Mouse (Mus musculus) myocyte (in vitro differentiated cells): ENCODE data around the gene Sipa1l2. TPM values are rescaled to one million over a fixed set of nuclear protein-coding genes. Genes with fewer than 3 reads are reported as not detected.

Experiments used
- H3K27me3 ChIP-seq: one replicate; pipeline ENCODE4 v1.6.1; 2011; ENCODE audit not compliant: control insufficient read depth, insufficient read depth, insufficient read length
- H3K36me3 ChIP-seq: one replicate; pipeline ENCODE4 v1.6.1; 2011; ENCODE audit not compliant: control insufficient read depth, insufficient read depth
- H3K4me2 ChIP-seq: one replicate; pipeline ENCODE4 v1.6.1; 2011; ENCODE audit warnings: low read depth, control low read depth
- H3K4me3 ChIP-seq: one replicate; pipeline ENCODE4 v1.5.1; 2011; ENCODE audit warnings: mild to moderate bottlenecking, control low read depth, moderate library complexity
- H3K79me2 ChIP-seq: one replicate; pipeline ENCODE4 v1.6.1; 2011; ENCODE audit not compliant: control insufficient read depth, insufficient read depth
- H3ac ChIP-seq: one replicate; pipeline ENCODE4 v1.6.1; 2011; ENCODE audit not compliant: control insufficient read depth, insufficient read length
- CEBPB ChIP-seq: IDR thresholded peaks from 2 replicates; pipeline ENCODE4 v1.6.1; 2011; ENCODE audit warnings: mild to moderate bottlenecking, moderate library complexity; ENCODE audit not compliant: poor library complexity, insufficient read depth, severe bottlenecking
- E2F4 ChIP-seq: IDR thresholded peaks from one replicate; pipeline ENCODE4 v1.6.1; 2011; ENCODE audit warnings: mild to moderate bottlenecking, control low read depth, moderate library complexity; ENCODE audit not compliant: insufficient read depth
- MAX ChIP-seq: IDR thresholded peaks from one replicate; pipeline ENCODE4 v1.6.1; 2011; ENCODE audit warnings: low read depth, mild to moderate bottlenecking, control low read depth
- MYOD1 ChIP-seq, 3 experiments: IDR thresholded peaks; one replicate each; pipeline ENCODE4 v1.6.1; 2011; ENCODE audit warnings: control low read depth in 2 of 3, low read depth in 2 of 3, mild to moderate bottlenecking in 2 of 3, moderate library complexity in 1 of 3; ENCODE audit not compliant: insufficient read length in 2 of 3, control insufficient read depth in 1 of 3
- MYOG ChIP-seq, 3 experiments: IDR thresholded peaks; one replicate each; pipeline ENCODE4 v1.6.1; 2011; ENCODE audit warnings: control low read depth in 2 of 3, low read depth in 2 of 3, mild to moderate bottlenecking in 2 of 3; ENCODE audit not compliant: insufficient read length in 2 of 3, control insufficient read depth in 1 of 3, insufficient read depth in 1 of 3
- POLR2A ChIP-seq: IDR thresholded peaks from one replicate; pipeline ENCODE4 v1.6.1; 2011; ENCODE audit warnings: low read depth, mild to moderate bottlenecking, control low read depth, moderate library complexity; ENCODE audit not compliant: insufficient read length
- POLR2AphosphoS2 ChIP-seq: IDR thresholded peaks from one replicate; pipeline ENCODE4 v1.6.1; 2011; ENCODE audit warnings: low read depth, control low read depth; ENCODE audit not compliant: insufficient read length
- REST ChIP-seq: IDR thresholded peaks from one replicate; pipeline ENCODE4 v1.6.1; 2011; ENCODE audit warnings: mild to moderate bottlenecking, control low read depth, moderate library complexity; ENCODE audit not compliant: insufficient read depth, insufficient read length
- SRF ChIP-seq: IDR thresholded peaks from one replicate; pipeline ENCODE4 v1.6.1; 2011; ENCODE audit warnings: low read depth; ENCODE audit not compliant: control insufficient read depth, insufficient read length
- TCF12 ChIP-seq: IDR thresholded peaks from one replicate; pipeline ENCODE4 v1.6.1; 2011; ENCODE audit warnings: mild to moderate bottlenecking, control low read depth; ENCODE audit not compliant: poor library complexity, insufficient read depth, severe bottlenecking
- TCF3 ChIP-seq: IDR thresholded peaks from one replicate; pipeline ENCODE4 v1.6.1; 2011; ENCODE audit warnings: low read depth, control low read depth; ENCODE audit not compliant: insufficient read length
- USF1 ChIP-seq: IDR thresholded peaks from one replicate; pipeline ENCODE4 v1.6.1; 2011; ENCODE audit warnings: low read depth, mild to moderate bottlenecking, control low read depth, moderate library complexity
- polyA plus RNA-seq: library from polyadenylated mRNA; unstranded; fragments of >200 nt; fragmentation: generic; extraction: Trizol; gene quantifications from one replicate; pipeline ENCODE4 v1.2.1, GENCODE M21; 2012; ENCODE audit warnings: missing spikeins

Gene Sipa1l2
- polyA plus RNA-seq, 1 experiment = 16.2 TPM

GRCm38 (mm10) chr8:125595571-125596508 is 26.2 kb upstream of the Sipa1l2 start:
- H3K4me3 ChIP-seq = no peak overlapping the region
- H3ac ChIP-seq = no peak overlapping the region
- no peaks in the 10 kb centered on the region for H3K27me3 ChIP-seq
- no peak for TF ChIP-seq TCF3
- no peak for TF ChIP-seq TCF12
- TF ChIP-seq MAX = no peak
- TF ChIP-seq MYOD1 (IDR thresholded peaks at IDR 0.05; ENCODE audit: control insufficient read depth in 1 of 3, insufficient read length in 2 of 3, low read depth in 2 of 3) = peak in 1 of 3 experiments; percentile 13
- peak in 1 of 3 experiments; percentile 24 for TF ChIP-seq MYOG (IDR thresholded peaks at IDR 0.05; ENCODE audit: control insufficient read depth in 1 of 3, insufficient read depth in 1 of 3, insufficient read length in 2 of 3, low read depth in 2 of 3)
- TF ChIP-seq POLR2AphosphoS2 = no peak
- no peak for TF ChIP-seq CEBPB
- TF ChIP-seq USF1 = no peak
- TF ChIP-seq POLR2A = no peak
- no peak for TF ChIP-seq E2F4
- TF ChIP-seq SRF = no peak
- no peak for TF ChIP-seq REST
- no peaks in the 10 kb centered on the region for H3K36me3 ChIP-seq
- H3K79me2 ChIP-seq = no peaks in the 10 kb centered on the region
- peak overlapping the region; percentile 84 for H3K4me2 ChIP-seq

DNA sequence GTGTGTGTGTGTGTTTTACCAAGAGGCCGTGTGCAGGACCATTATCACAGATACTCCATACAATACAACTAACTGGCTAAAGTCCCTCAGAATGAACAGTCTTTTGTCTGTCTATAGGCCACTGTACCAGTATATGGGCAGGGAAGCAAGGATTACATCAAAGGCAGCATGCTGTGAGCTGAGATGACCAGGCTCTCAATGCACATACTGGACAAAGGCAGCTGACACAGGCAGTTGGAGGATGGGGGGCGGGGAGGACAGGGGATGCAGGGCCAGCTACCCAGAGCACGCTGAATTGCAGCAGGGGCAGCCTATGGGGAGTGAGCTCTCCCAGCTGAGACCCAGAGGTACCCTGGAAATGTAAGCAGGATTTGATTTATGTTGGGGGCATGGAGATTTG is 20.8 kb upstream of the Sipa1l2 start:
- Histone ChIP-seq H3K4me2 (no peak overlapping the region), H3K36me3 (no peaks in the 10 kb centered on the region), H3K79me2 (no peaks in the 10 kb centered on the region), H3K27me3 (no peaks in the 10 kb centered on the region), H3ac (no peak overlapping the region), H3K4me3 (no peak overlapping the region)
- TF ChIP-seq SRF = no peak
- no peak for TF ChIP-seq POLR2A
- TF ChIP-seq POLR2AphosphoS2 = no peak
- no peak for TF ChIP-seq MYOD1 (IDR thresholded peaks at IDR 0.05; ENCODE audit: control insufficient read depth in 1 of 3, insufficient read length in 2 of 3, low read depth in 2 of 3)
- no peak for TF ChIP-seq TCF3
- TF ChIP-seq REST = no peak
- TF ChIP-seq MYOG (IDR thresholded peaks at IDR 0.05; ENCODE audit: control insufficient read depth in 1 of 3, insufficient read depth in 1 of 3, insufficient read length in 2 of 3, low read depth in 2 of 3) = no peak
- TF ChIP-seq USF1 = no peak
- TF ChIP-seq CEBPB = no peak
- TF ChIP-seq E2F4 = no peak
- TF ChIP-seq MAX = no peak
- no peak for TF ChIP-seq TCF12

DNA sequence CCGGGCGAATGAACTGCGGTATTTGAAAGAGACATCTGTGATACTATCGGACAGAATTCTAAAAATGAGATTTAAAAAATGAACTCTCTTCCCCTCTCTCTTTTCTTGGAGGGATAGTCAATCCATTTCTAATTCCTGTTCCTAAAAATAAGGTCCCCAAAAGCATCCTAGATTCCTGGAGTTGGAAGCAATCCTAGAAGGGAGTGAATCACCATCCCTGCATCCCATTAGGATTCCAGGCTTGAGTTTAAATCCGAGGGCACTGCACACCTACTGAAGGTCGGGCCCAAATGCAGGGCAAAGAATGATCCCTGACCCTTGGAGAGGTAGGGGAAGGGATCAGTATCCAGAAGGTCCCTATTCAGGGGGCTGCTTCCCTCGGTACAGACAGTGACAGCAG is 17.0 kb upstream of the Sipa1l2 start:
- no peak overlapping the region for H3K4me3 ChIP-seq
- H3K27me3 ChIP-seq = no peaks in the 10 kb centered on the region
- no peak overlapping the region for H3ac ChIP-seq
- no peaks in the 10 kb centered on the region for H3K36me3 ChIP-seq
- H3K4me2 ChIP-seq = no peak overlapping the region
- H3K79me2 ChIP-seq = no peaks in the 10 kb centered on the region
- no peak for TF ChIP-seq MAX
- no peak for TF ChIP-seq TCF3
- no peak for TF ChIP-seq E2F4
- TF ChIP-seq REST = no peak
- TF ChIP-seq CEBPB = no peak
- TF ChIP-seq MYOD1 (IDR thresholded peaks at IDR 0.05; ENCODE audit: control insufficient read depth in 1 of 3, insufficient read length in 2 of 3, low read depth in 2 of 3) = no peak
- TF ChIP-seq POLR2A = no peak
- TF ChIP-seq TCF12 = no peak
- no peak for TF ChIP-seq SRF
- TF ChIP-seq MYOG (IDR thresholded peaks at IDR 0.05; ENCODE audit: control insufficient read depth in 1 of 3, insufficient read depth in 1 of 3, insufficient read length in 2 of 3, low read depth in 2 of 3) = no peak
- no peak for TF ChIP-seq POLR2AphosphoS2
- no peak for TF ChIP-seq USF1

DNA sequence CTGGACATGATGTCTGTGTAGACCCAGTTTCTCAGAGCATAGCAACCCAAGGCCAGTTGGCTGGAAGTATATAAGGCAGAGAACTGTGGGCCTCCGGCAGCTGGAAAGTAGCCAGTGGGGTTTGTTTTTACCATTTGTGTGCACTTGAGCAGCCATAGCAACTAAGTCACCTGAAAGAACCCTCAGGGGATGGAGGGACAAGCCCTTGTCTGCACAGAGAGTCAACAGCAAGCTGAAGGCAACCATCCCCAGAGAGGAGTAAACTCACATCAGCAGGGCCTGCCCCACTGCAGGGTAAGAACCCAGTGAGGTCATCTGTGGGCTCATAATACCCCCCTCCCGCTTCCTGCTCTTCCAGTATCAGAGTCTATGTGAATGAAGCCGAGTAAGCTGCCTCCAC is 14.7 kb upstream of the Sipa1l2 start:
- H3K36me3 ChIP-seq = no peaks in the 10 kb centered on the region
- H3ac ChIP-seq = no peak overlapping the region
- no peak overlapping the region for H3K4me3 ChIP-seq
- no peak overlapping the region for H3K4me2 ChIP-seq
- TF ChIP-seq MYOD1 (IDR thresholded peaks at IDR 0.05; ENCODE audit: control insufficient read depth in 1 of 3, insufficient read length in 2 of 3, low read depth in 2 of 3) = no peak
- no peak for TF ChIP-seq SRF
- no peaks in the 10 kb centered on the region for H3K27me3 ChIP-seq
- no peaks in the 10 kb centered on the region for H3K79me2 ChIP-seq
